Mouse (Mus musculus) kidney, adult 18-20 months (tissue): ENCODE measurements at regions not wholly inside any gene's neighbourhood (a gene's known extent, or its start where the extent isn't known, plus 50 kb on each side); places are given as distances from the start of the nearest gene placed in this dataset.

ENCODE experiments used
- DNase-seq: peaks from one replicate; pipeline ENCODE4 v3.0.0; 2021

- no peak for DNase-seq
Observed at GRCm38 (mm10) chr15:64622591-64622990, 194.9 kb upstream of the Gm21798 start.

- DNase-seq, result no peak
Observed at GRCm38 (mm10) chr15:64626359-64626758, 191.1 kb upstream of the Gm21798 start.

GRCm38 (mm10) chr15:64627258-64627657 lies 190.2 kb upstream of the Gm21798 start:
- DNase-seq, result peak; percentile 71
